Mouse (Mus musculus) gastrocnemius, adult 8-10 months (tissue): Measurements from ENCODE around the gene Sema3f. TPM values are rescaled to one million over a fixed set of nuclear protein-coding genes. Genes with fewer than 3 reads are reported as not detected.

Source experiments
- DNase-seq, 2 experiments: peaks; one replicate each; pipeline ENCODE4 v3.0.0; 2022; ENCODE audit warnings: low spot score in 2 of 2
- total RNA-seq, 4 experiments: library from RNA; stranded (reverse); gene quantifications; 2 replicates each; pipeline ENCODE4 v1.2.4; 2022

Sema3f gene
- 1 to 10 TPM; 3.3 to 4.6 (median 4.3) TPM for total RNA-seq

DNA sequence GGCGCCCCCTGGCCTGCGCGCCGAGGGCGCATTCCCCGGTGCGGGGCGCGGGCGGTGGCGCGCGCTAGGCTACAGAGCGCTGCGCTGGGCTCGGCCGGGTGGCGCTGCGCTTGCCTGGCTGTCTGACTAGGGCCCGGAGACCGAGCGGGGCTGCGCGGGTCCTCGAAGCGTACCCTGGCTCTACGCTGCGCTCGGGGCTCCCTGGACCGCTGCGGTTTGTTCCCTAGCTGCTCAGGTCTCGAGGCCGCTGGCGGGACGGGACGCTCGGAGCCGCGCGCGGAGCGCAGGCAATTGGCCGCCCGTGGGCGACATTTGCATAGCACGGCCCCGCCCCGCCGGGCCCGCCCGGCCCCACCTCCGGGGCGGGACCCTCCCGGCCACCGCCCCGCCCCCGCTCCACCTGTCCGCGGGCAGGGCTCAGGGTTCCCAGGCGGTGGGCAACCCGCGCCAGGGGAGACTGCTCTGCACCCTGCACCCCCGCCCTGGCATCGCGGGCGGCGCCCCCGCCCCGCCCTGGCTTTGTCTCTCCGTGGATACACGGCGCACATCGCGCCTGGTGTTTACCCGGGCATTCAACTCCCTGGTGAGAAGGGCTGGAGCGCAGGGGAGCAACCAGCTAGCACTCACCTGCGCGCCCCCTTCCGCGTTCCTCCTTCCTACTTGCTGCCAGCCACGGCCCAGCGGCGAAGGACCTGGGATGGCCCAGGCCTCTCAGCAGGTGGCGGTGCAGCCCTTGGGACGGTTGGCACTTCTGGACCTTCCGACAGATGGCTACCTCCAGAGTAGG, at the start of gene Sema3f:
TSS of gene Sema3f (minus strand) at position 779 of the 787 bp plus-strand sequence.
- peak; percentile 62 to 70 for DNase-seq

DNA sequence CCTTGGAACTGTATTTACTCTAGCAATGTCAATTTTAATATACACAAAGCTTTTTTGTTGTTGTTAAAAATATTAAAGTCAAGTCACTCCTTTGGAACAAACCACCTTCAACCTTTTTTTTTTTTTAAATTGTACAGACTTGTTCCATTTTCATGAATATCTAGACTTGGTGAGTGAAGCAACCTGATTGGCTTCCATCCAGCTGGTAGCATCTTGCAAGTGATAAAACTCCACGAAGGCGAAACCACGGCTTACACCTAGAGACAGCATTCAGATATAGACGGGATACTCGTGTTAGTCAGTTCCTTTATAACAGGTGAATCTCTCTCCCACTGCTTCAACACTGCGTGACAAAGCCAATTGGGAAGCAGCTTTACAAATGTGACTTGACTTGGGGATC, 49.3 kb upstream of the Sema3f start:
- DNase-seq, result no peak

DNA sequence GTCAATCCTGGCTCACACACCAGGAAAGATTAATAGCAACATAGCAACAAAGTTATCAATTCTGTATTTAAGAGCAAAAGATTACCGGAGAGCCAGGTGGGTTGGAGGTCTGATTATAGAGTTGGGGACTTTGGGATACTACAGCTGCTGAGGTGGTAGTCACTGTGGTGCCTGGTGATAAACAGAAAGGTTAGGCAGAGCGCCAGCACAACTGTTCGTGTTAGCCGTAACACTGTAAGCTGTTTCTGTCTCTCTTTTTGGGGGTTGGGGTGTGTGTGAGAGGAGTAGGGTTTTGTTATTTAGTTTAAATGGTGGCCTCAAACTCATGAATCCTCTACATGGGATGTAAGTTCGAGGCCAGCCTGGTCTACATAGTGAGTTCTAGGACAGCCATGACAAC, 40.1 kb upstream of the Sema3f start:
- no peak for DNase-seq

DNA sequence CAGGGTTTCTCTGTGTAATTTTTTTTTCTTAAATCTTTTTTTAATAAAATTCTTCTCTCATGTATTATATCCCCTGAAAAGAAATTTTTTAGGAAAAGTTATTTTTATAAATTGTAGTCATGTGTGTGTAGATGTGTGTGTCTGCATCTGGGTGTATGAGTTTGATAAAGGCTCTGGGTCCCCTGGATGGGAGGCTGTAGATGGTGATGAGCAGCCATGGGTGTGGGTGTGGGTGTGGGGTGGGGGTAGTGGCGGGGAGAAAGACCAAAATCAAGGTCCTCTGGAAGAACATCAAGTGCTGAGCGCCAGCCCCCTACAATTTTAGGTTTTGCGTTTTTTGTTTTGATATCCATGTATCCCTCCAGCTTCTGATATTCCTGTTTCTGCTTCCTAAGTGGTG, 37.8 kb upstream of the Sema3f start:
- DNase-seq, result no peak

DNA sequence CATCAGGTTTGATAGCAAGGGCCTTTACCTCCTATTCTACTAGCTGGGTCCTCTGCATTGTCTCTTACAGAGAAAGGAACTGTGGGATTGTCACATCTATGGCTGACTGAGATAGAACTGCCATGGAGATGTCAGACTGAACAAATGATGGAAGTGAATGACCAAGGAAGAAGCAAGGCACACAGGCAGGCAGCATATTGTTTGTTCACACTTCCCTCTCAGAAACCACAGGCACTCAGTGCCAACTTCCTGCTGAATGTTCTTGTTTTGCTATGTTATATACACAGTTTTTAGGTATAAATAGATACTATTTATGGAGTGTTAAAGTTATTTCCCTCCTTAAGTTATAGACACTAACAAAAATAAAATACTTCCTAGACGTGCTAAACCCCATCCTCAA, 37.0 kb upstream of the Sema3f start:
- DNase-seq, result no peak

DNA sequence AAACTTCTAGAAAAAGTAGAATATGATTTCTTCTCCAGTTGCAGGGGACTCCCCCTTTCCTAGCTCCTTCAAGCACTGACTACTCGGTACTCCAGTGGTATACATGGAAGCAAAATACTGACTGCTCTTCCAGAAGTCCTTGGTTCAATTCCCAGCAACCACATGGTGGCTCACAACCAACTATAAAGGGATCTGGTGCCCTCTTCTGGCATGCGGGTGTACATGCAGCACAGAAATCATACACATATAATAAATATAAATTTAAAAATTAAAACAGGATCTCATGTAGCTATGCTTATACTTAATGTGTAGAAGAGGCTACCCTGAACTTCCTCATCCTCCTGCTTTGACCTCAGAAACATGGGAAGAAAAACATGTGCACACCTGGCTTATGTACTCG, 36.4 kb upstream of the Sema3f start:
- no peak for DNase-seq

DNA sequence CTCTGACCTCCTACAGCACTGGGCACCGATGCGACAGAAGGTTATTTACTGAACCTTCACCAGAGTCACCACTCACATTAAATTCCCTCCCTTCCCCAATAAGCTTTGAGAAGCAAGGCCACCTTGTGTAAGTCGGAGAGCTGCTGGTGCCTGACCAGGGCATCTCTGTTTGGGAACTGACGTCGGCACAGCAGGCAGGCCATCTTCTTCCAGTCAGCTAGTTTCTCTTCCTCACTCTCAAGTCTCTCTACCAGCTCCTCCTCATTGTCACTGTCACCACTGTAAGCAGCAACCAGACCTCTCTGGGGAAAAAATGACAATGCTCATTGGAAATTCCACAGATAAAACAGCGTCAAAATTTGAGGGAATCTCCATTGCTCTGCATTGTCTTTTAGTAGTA, 33.8 kb upstream of the Sema3f start:
- no peak for DNase-seq

DNA sequence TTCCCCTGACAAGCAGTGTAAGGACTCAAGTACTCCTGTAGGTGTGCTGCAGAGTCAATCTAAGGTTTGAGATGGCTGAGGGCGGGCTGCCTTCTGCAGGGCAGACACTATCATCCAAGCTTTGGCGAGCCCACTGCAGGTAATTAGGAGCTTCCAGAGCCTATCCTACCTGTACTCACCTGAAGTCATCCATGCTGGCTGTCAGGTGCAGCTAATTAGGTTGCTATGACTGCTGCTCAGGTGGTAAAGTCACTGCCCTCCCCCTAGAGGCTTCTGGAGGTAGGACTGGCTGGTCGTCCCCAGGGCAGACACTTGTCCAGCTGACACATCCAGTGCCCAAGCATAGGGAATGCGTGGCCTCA, 28.5 kb upstream of the Sema3f start:
- no peak for DNase-seq

DNA sequence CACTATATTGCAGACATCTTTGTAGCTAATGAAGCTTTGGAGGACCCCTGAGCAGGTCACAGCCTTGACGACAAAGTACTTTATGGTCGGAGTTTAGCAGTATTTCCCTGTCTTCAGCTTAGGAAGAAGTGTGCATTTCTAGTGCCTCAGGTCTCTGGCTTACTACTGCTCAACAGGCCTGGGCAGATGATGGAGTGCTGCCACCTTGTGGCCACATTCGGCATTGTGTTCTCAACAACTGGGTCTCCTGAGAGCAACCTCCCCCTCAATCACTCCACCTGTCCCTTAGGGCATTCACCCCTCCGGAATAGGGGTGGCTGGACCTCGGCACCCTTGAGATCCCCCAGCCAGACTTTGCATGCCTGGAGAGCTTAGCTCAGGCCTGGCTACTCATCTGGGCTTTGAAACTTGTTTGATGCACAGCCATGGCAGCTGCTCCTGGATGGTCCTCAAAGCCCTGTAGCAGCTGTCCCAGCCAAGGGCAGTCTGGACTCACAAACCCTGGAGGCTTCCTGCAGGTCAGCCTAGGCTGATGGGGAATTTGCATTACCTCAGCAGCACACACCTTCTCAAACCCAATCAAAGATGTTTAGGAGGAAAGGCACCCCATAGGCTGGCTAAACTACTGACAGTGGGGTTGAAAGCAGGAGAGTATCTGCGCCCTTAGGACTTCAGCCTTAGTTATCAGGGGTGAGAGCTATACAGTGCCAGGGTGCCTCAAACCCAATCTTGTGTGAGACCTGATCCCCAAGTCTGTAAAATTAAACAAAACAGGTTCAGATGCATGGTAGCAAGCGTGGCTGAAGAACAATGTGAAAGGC, 28.0 kb upstream of the Sema3f start:
- DNase-seq, result peak; percentile 69 to 74

DNA sequence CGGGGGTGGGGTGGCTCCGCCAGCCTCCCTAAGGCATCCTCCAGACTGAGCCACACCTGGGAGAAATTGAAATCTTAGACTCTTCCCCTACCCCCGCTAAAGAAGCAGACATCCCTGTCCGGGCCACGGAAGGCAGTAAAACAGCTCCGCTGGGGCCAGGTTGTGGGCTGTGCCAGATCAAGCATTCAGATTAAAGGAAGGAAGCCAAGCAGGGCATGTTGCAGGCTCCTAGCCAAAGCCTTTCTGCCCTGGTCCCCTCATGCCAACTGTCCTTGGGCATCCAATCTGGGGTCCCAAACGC, 25.9 kb upstream of the Sema3f start:
- DNase-seq, result no peak

DNA sequence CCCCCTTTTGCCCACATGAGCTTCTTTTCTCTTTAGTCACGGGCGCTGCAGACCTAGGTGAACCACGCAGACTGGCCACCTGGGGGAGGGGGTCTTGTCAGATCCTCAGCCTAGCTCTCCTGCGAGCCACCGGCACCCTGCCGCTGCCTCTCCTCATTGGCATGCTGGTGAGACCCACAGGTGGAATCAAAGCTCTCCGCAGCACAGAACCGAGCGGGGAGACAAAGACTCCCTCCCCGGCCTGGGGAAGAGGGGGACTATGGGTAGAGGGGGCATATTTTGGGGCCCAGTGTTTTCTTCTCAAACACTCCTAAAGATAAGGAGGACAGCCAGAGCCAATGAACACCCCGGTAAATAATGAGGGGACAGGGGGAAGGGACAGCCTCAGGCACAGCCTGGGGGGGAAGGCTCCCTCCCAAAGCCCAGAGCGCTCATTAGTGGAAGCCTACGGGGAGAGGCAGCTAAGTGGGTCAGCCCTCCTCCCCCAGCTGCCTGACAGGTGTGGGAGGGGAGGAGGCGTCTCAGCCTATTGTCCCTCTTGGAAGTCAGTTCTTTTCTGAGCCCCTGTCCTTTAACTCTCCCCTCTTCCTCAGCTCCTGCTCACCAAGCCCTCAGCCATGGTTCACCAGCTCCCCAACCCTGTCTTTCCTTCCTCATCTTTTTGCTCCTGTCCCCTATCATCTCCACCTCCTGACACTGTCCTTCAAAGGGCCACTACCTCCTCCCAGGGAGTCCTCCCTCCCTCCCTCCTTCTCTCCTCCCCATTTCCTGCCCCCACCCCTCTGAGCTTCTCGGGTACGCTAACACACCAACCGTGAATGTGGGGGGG, 25.3 kb upstream of the Sema3f start:
- DNase-seq, result no peak

DNA sequence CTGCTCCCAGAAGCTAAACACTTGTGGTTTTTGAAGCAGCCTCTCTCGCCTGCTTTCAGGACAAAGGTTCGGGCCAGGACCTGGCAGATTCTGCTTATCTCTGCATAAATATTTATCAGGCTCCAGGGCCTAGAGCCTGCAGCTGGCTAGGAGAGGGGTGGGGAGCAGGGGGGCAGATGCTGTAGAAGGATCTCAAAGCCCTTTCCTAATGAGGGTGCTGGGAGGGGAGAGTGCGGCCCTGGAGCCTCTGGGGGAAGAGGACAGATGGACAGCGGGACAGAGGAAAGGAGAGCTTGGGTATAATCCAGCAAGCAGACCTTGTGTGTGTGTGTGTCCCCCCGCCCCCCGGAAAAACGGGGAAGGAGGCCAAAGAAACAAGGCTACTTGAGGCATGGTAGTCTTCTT, 24.3 kb upstream of the Sema3f start:
- DNase-seq, result no peak

DNA sequence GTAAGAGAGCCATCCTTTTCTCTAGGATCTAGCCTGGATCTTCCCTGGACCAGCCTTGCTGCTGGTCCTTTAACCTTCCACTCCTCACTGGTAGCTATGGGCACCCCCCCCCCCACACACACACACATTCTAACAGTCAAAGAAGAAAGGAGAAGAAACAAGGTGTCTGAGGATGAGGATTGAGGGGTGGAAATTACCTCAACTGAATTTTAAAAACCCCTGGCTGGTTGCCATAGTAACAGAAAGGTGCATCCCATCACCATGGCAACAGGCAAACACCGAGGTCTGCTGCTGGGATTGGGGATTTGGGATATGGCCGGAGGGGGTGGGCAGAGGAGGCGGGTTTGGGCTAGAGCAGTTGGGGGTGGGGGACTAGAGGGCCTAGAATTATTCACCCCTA, 19.4 kb upstream of the Sema3f start:
- DNase-seq, result no peak

DNA sequence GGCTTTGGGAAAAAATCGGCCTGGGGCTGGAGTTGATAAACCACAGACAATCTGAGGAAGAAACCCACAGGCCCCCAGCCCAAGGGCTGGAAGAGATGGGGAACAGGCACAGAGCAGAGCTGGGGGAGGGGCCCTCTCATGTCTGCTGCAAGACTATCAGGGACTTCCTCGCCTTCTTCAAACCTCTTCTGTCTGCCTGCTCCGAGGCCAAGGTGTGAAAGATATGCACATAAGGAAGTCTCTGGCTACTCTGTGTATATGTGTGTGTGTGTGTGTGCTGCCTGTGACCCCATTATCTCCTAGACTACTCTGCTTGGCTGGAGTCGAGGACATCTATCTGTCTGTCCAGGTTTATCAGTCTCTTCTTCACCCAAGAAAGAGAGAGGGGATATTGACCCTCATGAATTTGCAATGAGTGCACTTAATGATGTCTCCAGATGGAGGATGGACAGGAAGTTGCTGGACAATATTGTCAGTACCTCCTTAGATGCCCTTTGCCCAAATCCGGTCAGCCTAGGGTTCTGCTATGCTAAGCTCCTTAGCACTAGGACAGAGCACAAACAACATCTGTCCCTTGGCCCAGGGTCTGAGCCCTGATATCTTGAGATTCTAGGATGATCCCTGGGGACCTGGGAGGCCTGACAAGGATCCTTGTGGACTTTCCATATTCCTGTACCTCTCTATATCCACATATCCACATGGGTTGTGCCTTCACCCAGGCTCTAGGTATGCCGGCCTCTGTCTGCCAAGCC, 18.8 kb upstream of the Sema3f start:
- no peak for DNase-seq

DNA sequence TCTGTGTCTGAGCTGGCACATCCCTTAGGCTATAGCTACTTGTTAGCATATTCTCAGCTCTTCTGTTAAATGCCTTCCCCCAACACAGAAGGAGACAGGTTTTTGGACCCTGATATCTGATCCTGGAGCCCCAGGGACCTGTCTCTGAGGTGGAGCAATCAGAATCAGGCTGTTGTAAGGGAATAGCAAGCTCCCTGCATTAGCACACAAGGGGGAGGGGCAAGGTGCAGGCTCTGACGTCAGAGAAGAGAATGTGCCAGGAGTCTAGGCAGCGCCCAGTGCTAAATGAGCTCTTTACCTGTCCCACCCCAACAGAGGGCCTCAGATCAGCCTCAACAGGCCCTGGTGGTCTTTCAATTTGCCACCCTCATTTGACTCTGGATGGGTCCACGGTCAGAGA, 16.8 kb upstream of the Sema3f start:
- no peak for DNase-seq

DNA sequence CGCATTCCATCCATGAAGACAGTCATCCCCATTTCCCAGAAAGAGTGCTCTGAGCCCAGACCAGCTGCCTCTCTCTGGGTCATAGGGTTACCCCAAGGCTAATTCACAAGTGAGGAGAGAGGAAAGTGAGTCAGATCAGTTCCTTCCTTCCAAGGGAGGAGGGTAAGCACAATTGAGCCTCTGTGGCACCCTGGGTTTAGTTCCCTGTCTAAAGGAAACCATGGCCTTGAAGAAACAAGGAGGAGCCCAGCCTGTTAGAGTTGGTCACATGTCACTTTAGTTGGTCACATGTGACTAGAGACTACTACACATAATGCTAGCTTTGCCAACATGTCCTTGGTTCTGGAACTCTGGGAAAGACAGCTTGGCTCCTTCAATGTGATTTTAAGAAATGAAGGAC, 14.5 kb upstream of the Sema3f start:
- no peak for DNase-seq

DNA sequence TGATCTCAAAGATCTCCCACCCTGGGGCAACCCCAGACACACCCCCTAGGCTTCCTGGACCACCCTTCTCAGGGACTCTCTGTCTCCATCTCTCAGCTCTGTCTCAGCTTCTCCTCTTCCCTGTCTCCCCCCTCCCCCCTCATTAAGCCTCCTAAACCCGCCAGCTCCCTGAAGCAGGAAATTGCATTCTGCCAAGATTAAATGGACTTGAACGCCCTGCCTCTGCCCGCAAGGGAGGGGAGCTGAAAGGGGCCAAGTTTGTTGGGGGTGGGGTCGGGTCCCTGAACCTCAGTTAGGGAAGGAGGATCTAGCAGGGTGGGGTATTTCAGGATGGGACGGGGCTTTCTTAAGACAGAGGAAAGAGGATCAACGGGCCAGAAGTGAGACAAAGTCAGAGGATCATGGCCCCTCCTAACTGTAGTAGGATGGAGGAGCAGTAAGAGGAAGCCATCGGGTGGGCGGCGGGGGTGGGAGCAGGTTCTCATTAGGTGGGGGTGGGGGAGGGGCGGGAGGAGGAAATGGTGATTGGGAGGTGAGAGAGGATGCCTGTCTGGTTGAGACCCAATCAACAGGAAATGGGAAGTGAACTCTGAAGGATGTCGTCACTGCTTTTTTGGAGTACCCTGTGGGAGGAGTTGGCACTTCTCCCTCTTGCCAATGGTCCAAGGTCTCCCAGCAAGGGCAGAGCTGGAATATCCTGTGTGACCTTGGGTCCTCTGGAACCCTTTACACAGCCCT, 13.7 kb upstream of the Sema3f start:
- DNase-seq, result no peak

DNA sequence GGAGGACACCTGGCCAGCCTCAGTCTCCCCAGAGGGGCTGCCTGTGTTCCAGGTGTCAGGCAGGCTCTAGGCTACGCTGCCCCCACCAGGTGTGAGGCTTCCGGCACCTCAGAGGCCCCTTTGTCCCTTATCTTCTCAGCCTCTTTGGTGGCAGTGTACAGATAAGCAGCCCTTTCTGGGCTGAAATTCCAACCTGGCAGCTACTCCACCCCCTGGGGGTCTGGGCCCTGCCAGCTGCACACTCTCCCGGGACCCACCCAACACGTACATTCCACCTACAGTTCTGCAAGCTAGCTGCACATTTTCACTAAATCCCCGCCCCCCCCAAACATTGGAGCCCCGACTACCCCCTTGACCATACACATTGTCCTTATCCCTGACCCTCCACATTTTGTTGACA, 13.0 kb upstream of the Sema3f start:
- DNase-seq, result no peak

DNA sequence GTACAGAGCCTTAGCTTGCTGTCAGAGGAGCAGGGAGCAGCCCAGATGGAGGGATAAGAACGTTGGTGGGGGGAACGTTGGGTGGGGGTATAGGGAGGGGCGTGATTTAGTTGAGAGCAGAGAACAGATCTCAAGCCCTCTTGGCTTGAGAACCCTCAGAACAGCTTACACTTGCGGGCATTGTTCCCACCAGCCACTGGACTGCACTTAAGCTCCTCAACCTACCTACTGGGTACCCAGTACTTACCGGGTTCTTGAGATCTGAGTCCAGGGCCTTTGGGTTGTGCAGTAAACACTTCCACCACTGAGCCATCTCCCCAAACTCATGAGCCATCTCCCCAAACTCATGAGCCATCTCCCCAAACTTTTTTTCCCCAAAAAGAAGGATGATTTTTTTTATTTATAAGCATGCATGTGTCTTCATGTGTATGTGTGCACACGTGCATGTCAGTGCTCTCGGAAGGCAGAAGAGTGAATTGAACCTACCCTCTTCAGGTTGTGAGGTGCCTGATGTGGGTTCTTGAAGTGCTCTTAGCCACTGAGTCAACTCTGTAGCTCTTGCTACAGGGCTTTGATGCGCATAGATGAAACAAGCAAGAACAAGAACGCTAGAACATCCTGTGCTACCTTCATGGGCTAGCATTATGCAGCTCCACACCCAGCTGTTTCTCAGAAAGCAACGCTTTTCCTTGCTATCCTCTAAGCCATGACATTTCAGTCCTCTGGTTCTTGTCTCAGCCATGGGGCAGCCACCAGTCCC, 8.7 kb upstream of the Sema3f start:
- no peak for DNase-seq

DNA sequence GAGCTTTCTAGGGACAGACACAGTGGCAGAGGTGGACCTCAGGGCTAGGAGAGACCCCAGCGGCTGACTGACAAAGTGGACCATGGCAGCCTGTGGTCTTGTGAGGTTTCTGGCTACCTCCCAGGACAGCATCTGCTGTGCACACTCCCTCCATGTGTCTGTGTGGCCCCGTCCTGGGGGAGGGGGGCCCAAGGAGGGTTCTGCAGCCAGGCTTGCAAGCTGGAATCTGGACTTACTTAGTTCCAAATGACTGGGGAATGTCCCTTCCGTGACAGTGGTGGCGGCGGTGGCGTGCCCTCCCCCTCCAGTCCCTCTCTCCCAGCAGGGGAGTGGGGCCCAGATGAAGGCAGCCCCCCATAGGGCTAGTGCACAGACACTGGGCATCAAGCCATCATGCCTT, 6.7 kb upstream of the Sema3f start:
- no peak for DNase-seq
